Mouse (Mus musculus) layer of hippocampus, postnatal 10 days (tissue): ENCODE measurements at regions not wholly inside any gene's neighbourhood (a gene's known extent, or its start where the extent isn't known, plus 50 kb on each side); places are given as distances from the start of the nearest gene placed in this dataset.

Experiments used
- DNase-seq, 2 experiments: peaks; one replicate each; pipeline ENCODE4 v3.0.0; 2021; ENCODE audit warnings: low spot score in 2 of 2

- DNase-seq, result no peak
Observed at GRCm38 (mm10) chr8:35185165-35185564, 580.4 kb upstream of the Gm19410 start.

- DNase-seq, result no peak
Observed at GRCm38 (mm10) chr8:35188531-35188930, 577.1 kb upstream of the Gm19410 start.

GRCm38 (mm10) chr8:35189695-35190094, 575.9 kb upstream of the Gm19410 start:
- no peak for DNase-seq

GRCm38 (mm10) chr8:35192515-35192914, 573.1 kb upstream of the Gm19410 start:
- DNase-seq, result no peak

DNA sequence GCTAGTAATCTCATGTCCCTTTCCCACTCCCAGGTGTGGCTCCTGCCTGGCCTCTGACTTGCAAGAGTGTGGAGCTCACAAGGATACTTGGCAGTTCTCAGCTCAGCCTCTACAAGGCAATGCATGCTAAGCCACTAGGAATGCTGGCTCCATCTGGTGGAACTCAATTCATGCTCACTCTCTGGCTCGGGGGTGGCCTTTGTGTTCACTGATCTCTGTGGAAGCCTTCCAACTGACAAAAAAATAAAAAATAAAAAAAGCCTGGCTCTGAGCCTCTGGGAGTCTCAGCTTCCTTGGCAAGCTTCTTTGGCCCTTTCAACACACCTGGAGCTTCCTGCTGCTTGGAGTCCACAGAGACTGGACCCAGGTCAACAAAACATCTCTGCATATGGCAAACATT, 571.8 kb upstream of the Gm19410 start:
- DNase-seq, result no peak

GRCm38 (mm10) chr8:35196189-35196588, 569.4 kb upstream of the Gm19410 start:
- no peak for DNase-seq

DNA sequence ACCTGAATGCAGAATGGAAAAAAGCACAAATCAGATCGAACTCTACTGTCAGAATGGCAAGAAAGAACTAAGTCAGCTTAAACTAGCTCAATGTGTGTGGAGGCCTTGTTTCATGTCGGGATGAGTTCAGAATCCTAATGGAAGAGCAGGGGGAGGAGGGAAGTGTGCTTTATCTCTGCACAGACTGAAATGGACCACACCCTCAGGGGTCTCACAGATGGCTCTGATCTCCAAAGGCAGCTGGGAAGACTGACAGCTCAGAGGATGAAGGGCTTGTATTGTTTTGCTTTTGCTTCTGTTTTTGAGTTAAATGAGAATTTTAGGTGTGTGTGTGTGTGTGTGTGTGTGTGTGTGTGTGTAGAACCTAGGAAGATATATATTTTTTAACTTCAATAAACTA, 566.8 kb upstream of the Gm19410 start:
- DNase-seq, result no peak

DNA sequence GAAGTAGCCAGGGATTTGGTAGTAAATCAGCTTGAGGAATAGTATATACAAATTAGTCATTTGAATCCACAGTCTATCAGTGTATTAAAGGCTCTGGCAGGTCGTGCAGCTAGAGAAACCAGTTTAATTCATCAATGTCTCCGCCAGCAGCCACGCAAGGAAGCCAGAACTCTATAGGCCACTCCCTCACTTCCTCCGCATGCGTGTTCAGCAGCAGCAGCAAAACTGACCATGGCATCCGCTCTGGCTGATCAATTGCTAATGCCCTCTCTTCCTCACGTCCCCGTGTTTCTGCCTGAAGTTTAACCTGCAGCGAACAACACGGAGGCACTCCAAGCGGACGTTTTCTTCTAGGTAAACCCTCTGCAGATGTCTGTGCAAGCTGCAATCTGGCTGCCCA, 564.2 kb upstream of the Gm19410 start:
- no peak for DNase-seq

DNA sequence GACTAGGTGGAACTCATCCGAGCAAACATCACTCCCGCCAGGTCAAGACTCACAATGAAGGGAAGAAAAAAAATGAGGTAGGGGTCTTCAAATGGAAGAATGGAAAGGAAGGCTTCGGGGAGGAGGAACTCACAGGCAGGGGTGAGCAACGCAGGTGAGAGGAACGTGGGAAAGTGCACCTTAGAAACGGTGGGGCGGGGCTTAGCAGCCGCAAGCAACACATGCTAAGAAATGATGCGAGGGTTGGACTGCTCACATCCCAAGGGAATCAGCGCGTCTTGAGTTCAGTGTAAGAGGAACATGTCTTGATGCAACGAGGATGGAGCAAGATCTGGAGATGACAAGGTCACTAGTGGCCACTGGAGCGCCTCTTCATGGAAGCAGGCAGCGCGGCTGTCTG, 560.6 kb upstream of the Gm19410 start:
- DNase-seq, result no peak

- DNase-seq, result peak in 1 of 2 experiments; percentile 39
Observed at GRCm38 (mm10) chr8:35205536-35205935, 560.1 kb upstream of the Gm19410 start.

GRCm38 (mm10) chr8:35206271-35206670, 559.3 kb upstream of the Gm19410 start:
- DNase-seq, result no peak

DNA sequence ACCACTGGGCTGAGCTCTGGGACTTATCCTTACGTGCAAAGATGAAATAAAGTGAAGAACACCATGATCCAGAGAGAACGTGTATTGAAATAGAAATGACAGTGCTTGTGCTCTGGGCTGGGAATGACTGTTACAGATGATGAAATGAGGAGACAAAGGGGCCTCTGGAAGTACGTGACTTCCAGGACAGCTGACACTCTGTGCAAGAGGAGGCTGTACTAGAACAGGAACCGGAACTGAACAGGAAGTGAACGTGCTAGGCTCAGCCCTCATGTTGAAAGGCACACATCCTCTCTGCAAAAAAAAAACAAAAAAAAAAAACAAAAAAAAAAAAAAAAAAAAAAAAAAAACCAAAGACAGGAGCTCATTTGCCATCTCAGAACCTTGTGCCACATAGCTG, 557.2 kb upstream of the Gm19410 start:
- DNase-seq, result no peak

DNA sequence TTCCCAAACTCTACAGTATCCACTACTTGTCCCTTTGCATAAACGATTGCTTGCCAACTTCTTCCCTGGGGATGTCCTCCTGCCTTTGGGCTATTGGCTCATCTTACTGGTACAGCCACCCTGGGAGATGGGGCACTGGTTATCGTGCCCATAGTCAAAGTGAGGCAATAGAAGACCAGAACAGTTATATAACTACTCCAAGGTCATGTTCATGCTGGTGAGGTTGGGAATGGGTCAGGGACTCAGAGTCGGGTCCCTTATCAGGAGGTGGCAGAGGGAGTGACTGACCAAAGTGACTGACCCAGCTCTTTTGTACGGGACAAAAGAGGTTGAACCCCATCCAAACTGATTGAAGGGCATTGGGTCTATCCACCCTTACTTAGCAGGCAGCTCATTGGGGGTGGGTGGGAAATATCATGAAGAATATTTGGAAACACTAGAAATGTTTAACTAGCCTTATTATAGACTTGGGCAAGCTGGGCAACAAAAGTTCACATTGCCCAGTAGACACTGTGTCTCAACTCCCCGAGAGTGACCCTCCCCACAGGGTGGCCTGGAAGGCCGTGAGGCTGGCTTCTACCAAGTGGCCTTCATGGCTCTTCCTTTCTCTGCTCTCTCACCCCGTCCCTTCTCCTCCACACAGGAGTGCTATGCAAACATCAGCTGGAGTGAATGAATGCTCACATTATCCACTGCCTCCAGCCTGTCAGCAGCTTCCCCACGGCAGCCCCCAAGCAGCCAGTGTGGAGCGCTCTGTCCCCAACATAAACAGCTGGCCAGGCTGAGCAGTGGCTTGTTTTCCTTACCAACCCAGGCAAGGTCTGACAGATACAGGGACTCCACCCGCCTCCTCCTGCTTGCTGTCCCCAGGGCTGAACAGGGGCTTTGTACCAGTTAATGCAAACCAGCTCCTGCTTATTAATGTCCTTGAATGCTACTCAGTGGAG, 553.8 kb upstream of the Gm19410 start:
- DNase-seq, result peak in 1 of 2 experiments; percentile 20

GRCm38 (mm10) chr8:35213515-35213914, 552.1 kb upstream of the Gm19410 start:
- no peak for DNase-seq

DNA sequence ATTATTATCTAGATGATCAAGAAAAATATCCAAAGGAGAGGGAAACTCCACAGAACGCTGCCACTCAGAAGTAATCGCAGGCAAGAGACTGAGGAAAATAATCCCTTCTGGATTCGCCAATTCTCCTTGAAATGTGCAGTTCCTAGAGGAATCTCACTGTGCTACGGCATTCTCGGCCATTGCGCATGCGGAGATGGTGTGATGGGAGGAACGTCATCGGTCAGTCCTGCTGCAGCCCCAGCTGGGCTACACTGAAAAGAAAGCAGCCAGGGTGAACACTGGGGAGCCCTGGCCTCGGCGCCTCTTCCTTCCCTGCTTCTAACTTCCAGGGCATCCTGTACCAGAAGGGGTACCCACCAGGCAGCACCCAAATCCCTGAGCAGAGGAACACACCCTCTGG, 548.0 kb upstream of the Gm19410 start:
- no peak for DNase-seq

DNA sequence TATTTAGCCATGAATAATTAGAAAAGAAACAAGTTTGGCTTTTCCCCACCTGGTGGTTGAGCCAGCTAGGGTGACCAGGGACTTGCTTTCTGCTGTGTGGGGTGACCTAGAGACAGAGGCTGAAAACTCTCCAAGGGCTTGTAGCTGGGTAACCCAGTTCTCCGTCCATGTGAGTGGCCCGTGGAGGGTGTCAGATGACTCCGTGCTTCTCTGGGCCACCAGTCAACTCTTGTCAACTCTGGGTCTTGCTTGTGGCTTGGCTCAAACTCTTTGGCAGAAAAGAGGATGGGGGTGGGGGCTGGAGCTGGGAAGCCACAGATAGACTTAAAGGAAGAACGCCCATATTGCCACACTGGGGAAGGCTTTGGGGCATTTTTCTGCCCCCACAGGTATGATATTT, 547.3 kb upstream of the Gm19410 start:
- DNase-seq, result no peak

DNA sequence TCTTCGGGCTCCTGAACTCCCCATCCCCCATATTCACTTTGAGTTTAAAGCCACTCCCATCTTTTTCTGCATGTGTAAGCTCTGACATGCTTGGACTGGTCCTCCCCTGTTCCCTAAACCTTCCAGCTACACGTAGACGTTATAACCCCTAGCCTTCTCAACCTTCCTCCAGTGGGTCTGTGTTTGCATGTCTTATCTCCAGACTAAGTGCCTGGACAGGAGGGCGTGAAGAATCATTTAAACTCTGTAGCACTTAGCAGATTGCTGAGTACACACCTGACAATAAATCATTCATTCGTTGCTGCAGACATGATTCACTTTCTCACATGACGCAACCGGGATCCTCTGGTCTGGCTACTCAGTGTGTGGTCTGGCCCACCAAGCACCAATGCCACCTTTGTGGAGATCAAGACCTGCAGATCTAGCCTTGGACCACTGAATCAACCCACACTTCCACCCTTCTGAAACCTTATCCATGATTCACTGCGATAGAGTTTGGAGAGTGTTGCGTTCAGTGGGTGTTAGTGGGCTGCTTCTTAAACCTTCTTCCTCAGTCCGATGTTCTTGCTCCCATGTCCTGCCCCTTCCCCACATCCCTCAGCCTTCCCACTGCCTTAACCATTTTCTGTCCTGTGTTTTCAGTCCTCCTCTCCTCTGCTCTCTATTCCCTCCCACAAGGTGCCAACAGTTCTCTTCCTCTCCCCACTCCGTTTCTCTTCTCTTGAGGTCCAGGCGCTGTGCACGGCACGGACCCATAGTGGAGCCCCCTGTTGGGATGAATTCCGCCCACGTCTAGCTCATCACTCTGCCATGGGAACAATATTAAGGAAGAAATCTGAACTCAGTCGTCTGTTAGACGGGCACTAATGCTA, 541.3 kb upstream of the Gm19410 start:
- DNase-seq, result no peak

- DNase-seq, result no peak
Observed at GRCm38 (mm10) chr8:35224925-35225244, 540.7 kb upstream of the Gm19410 start.

DNA sequence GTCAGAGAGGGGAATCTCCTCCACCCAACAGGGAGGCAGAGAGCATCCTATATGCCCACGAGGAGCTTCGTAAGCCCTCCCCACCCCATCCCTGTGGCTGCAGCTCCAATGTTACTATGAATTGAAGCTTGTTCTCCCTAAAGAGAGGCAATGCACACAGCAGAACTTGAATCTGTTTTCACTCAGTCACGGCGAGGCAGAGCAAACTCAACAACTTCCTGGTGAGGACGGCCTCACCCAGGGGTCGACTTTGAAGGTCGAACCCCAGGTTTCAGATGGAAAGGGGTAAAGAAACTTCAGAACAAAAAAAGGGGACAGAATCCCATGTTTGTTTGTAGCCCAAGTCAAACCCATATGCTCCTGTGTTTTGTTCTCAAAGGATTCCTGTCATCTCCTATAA, 538.5 kb upstream of the Gm19410 start:
- DNase-seq, result no peak

DNA sequence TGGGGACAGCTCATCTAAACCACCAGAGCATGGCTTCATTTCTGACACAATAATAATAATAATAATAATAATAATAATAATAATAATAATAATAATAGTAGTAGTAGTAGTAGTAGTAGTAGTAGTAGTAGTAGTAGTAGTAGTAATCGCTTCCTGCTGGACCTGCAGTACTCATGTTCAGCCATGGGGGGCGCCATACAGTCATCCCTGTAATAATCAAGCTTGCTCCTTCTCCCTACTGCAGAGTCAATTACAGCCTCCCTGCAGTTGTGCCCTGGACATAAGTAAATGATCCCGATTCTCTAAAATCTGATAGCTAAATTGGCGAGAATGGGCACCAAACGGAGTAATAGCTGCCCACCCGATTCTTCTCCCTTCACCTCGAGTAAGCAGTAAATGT, 537.1 kb upstream of the Gm19410 start:
- DNase-seq, result no peak

DNA sequence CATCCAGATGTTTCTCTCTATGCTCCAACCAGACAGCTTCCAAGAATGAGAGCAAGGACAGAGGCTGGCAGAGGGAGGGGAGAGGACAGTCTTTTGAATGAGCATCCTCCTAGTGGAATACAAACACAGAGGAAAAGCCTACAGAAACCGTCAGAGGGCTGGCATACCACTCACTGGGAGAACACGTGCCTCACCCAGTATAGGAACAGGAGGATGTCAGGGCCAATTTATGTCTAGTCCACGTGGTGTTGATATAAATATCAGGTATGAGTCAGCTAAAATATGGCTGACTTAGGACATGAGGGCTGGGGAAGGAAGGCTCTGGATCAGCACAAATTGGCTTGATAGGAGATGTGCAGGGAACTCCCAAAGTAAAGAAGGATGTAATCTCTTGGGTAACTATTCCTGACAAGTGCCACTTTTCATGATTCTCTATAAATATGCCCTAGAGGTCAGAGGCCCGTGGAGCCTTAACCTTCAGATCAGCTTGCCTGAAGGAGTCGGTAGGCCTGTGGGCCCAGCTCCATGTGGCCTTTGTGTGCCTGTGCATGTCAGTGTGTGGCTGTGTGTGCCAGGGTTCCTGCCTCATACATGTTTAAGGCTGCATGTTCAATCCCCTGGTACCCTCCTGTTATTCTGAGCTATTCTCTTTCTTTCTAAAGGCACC, 531.9 kb upstream of the Gm19410 start:
- no peak for DNase-seq

GRCm38 (mm10) chr8:35234436-35234835, 531.2 kb upstream of the Gm19410 start:
- DNase-seq, result no peak
